Mouse (Mus musculus): ENCODE measurements around the gene Pea15a.

DNA sequence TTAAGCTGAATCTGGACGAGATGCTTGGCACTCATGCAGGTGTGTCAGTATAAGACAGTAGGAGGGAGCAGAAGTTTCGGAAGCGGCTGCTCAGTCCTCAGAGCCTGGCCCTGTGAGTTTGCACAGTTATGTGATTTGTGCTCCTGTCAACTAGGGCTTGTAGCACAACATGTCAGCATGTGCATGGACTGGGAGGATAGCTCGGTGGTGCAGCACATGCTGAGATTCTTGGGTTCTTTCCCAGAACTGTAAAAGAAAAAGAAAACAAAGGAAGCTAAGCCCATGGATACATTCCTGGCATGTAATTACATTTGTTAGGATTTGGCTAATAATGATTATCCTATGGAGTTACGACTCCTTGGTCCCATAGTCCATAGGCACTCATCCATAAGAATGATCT, 33.4 kb downstream of the Pea15a start:
- no peak for TF ChIP-seq TCF12 (IDR thresholded peaks at IDR 0.05; ENCODE audit: insufficient read depth, poor library complexity, severe bottlenecking)
- no peak for TF ChIP-seq USF1 (IDR thresholded peaks at IDR 0.05; ENCODE audit: low read depth)
- TF ChIP-seq E2F4 (IDR thresholded peaks at IDR 0.05; ENCODE audit: insufficient read depth) = no peak
- no peak for TF ChIP-seq MYOD1 (IDR thresholded peaks at IDR 0.05; ENCODE audit: control insufficient read depth in 1 of 3, insufficient read length in 2 of 3, low read depth in 2 of 3)
- no peak for TF ChIP-seq POLR2A (IDR thresholded peaks at IDR 0.05; ENCODE audit: insufficient read length, low read depth)
